Mouse (Mus musculus) megakaryocyte, embryonic 14.5 days (primary cell): ENCODE measurements around the gene Atp6v0d1. TPM values are rescaled to one million over a fixed set of nuclear protein-coding genes. Genes with fewer than 3 reads are reported as not detected.
A peak's percentile ranks its signal among the peaks of the same experiment; 100 is the strongest.

Experiments
- H3K27me3 ChIP-seq: replicated peaks from 2 replicates; pipeline ENCODE3; 2012; ENCODE audit warnings: inconsistent platforms
- H3K36me3 ChIP-seq: replicated peaks from 2 replicates; pipeline ENCODE3; 2012; ENCODE audit warnings: low read length, inconsistent platforms, mixed read lengths
- H3K4me1 ChIP-seq: 2 replicates; pipeline ENCODE4 v1.6.1; 2012; ENCODE audit warnings: inconsistent platforms
- H3K4me3 ChIP-seq: replicated peaks from 2 replicates; pipeline ENCODE3; 2012; ENCODE audit warnings: moderate library complexity, mild to moderate bottlenecking, inconsistent platforms
- H3K9me3 ChIP-seq: 2 replicates; pipeline ENCODE4 v1.6.1; 2012; ENCODE audit warnings: inconsistent platforms
- FLI1 ChIP-seq: IDR thresholded peaks from 2 replicates; pipeline ENCODE4 v1.6.1; 2012; ENCODE audit warnings: low read length, inconsistent platforms, mixed read lengths
- GATA1 ChIP-seq: IDR thresholded peaks from 3 replicates; pipeline ENCODE4 v1.6.1; 2012; ENCODE audit warnings: mixed read lengths, low read length, inconsistent platforms, borderline replicate concordance
- polyA plus RNA-seq: library from polyadenylated mRNA; stranded (reverse); fragments of >175 nt; gene quantifications from 2 replicates; pipeline ENCODE4 v1.2.3, GENCODE M21; 2012; ENCODE audit warnings: low replicate concordance; ENCODE audit not compliant: insufficient read depth

Gene Atp6v0d1
- polyA plus RNA-seq, 1 experiment, result 57.3 TPM

- Histone ChIP-seq H3K4me1 (peaks cover 59% of the 10 kb centered on the region), H3K36me3 (peaks cover 52% of the 10 kb centered on the region), H3K9me3 (no peaks in the 10 kb centered on the region), H3K27me3 (no peaks in the 10 kb centered on the region), H3K4me3 (no peak overlapping the region)
- no peak for TF ChIP-seq FLI1
Observed at GRCm38 (mm10) chr8:105552824-105553223, 13.0 kb downstream of the Atp6v0d1 start.

- peaks cover 64% of the 10 kb centered on the region for H3K4me1 ChIP-seq
- no peaks in the 10 kb centered on the region for H3K27me3 ChIP-seq
- peaks cover 51% of the 10 kb centered on the region for H3K36me3 ChIP-seq
- H3K4me3 ChIP-seq, result no peak overlapping the region
- no peaks in the 10 kb centered on the region for H3K9me3 ChIP-seq
- no peak for TF ChIP-seq GATA1
- no peak for TF ChIP-seq FLI1
Observed at GRCm38 (mm10) chr8:105552032-105552431, 13.8 kb downstream of the Atp6v0d1 start.

GRCm38 (mm10) chr8:105550083-105550482 lies 15.8 kb downstream of the Atp6v0d1 start:
- Histone ChIP-seq H3K9me3 (no peaks in the 10 kb centered on the region), H3K4me1 (peaks cover 77% of the 10 kb centered on the region), H3K27me3 (no peaks in the 10 kb centered on the region), H3K36me3 (peaks cover 61% of the 10 kb centered on the region), H3K4me3 (no peak overlapping the region)
- TF ChIP-seq GATA1, result no peak
- TF ChIP-seq FLI1, result no peak

- Histone ChIP-seq H3K36me3 (peaks cover 64% of the 10 kb centered on the region), H3K4me1 (peaks cover 81% of the 10 kb centered on the region), H3K4me3 (no peak overlapping the region), H3K27me3 (no peaks in the 10 kb centered on the region), H3K9me3 (no peaks in the 10 kb centered on the region)
- TF ChIP-seq GATA1, result no peak
- TF ChIP-seq FLI1, result no peak
Observed at GRCm38 (mm10) chr8:105549506-105549905, 16.3 kb downstream of the Atp6v0d1 start.

- Histone ChIP-seq H3K4me1 (peaks cover 81% of the 10 kb centered on the region), H3K36me3 (peaks cover 60% of the 10 kb centered on the region)
Observed at GRCm38 (mm10) chr8:105546384-105547350, 19.2 kb downstream of the Atp6v0d1 start.

GRCm38 (mm10) chr8:105545249-105545648 lies 20.6 kb downstream of the Atp6v0d1 start:
- Histone ChIP-seq H3K4me1 (peaks cover 73% of the 10 kb centered on the region), H3K4me3 (no peak overlapping the region), H3K9me3 (no peaks in the 10 kb centered on the region), H3K36me3 (peaks cover 57% of the 10 kb centered on the region), H3K27me3 (no peaks in the 10 kb centered on the region)
- no peak for TF ChIP-seq GATA1
- no peak for TF ChIP-seq FLI1

More at GRCm38 (mm10) chr8:105546384-105547350, 19.2 kb downstream of the Atp6v0d1 start:
- TF ChIP-seq GATA1, result no peak
- TF ChIP-seq FLI1, result no peak
- H3K4me3 ChIP-seq, result peak overlapping the region; percentile 57
- no peaks in the 10 kb centered on the region for H3K27me3 ChIP-seq
- H3K9me3 ChIP-seq, result no peaks in the 10 kb centered on the region

GRCm38 (mm10) chr8:105544544-105545205 lies 21.2 kb downstream of the Atp6v0d1 start:
- TF ChIP-seq GATA1 (no peak), FLI1 (no peak)
- peaks cover 67% of the 10 kb centered on the region for H3K4me1 ChIP-seq
- no peaks in the 10 kb centered on the region for H3K27me3 ChIP-seq
- no peaks in the 10 kb centered on the region for H3K9me3 ChIP-seq
- peaks cover 54% of the 10 kb centered on the region for H3K36me3 ChIP-seq
- H3K4me3 ChIP-seq, result no peak overlapping the region

- Histone ChIP-seq H3K36me3 (peaks cover 61% of the 10 kb centered on the region), H3K4me1 (peaks cover 67% of the 10 kb centered on the region), H3K9me3 (no peaks in the 10 kb centered on the region), H3K27me3 (no peaks in the 10 kb centered on the region), H3K4me3 (no peak overlapping the region)
- TF ChIP-seq GATA1 (no peak), FLI1 (no peak)
Observed at GRCm38 (mm10) chr8:105543703-105544102, 22.1 kb downstream of the Atp6v0d1 start.

GRCm38 (mm10) chr8:105542808-105543207 lies 23.0 kb downstream of the Atp6v0d1 start:
- Histone ChIP-seq H3K4me1 (peaks cover 73% of the 10 kb centered on the region), H3K36me3 (peaks cover 66% of the 10 kb centered on the region), H3K9me3 (no peaks in the 10 kb centered on the region), H3K4me3 (no peak overlapping the region), H3K27me3 (no peaks in the 10 kb centered on the region)
- TF ChIP-seq FLI1 (no peak), GATA1 (no peak)

- Histone ChIP-seq H3K27me3 (no peaks in the 10 kb centered on the region), H3K4me3 (no peak overlapping the region), H3K9me3 (no peaks in the 10 kb centered on the region), H3K36me3 (peaks cover 73% of the 10 kb centered on the region), H3K4me1 (peaks cover 76% of the 10 kb centered on the region)
- TF ChIP-seq FLI1, result no peak
- no peak for TF ChIP-seq GATA1
Observed at GRCm38 (mm10) chr8:105542032-105542656, 23.7 kb downstream of the Atp6v0d1 start.
